Mouse (Mus musculus) urinary bladder, postnatal 14 days (tissue): Measurements from ENCODE around the gene Lin7b.

ENCODE experiments used
- DNase-seq: peaks from one replicate; pipeline ENCODE4 v3.0.0; 2021; ENCODE audit warnings: low spot score

Lin7b gene

GRCm38 (mm10) chr7:45353041-45353440, 17.3 kb downstream of the Lin7b start:
- DNase-seq = no peak

- DNase-seq = no peak
These were observed 23.5 kb downstream of the Lin7b start for GRCm38 (mm10) chr7:45346905-45347304.

DNA sequence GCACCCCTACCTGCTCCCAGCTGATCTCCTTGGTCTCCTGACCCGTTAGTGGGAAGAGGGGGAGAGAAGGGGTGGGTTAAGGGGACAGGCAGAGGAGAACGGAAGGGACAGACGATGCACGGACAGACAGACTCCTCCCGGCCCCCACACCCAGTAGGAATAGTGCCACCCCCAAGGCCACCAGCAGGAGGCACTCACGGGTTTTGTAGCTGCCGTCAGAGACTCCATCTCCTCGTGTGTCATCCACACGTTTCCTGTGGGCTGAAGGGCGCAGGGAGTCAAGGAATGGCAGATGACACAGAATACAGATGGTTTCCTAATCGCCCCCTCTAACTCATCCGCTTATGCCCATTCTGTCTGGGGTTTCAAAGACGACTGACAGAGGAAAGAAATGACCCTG, 26.8 kb downstream of the Lin7b start:
- DNase-seq = no peak

GRCm38 (mm10) chr7:45342081-45342480, 28.3 kb downstream of the Lin7b start:
- no peak for DNase-seq

- DNase-seq = peak; percentile 86
These were observed 29.1 kb downstream of the Lin7b start for GRCm38 (mm10) chr7:45341303-45341702.

DNA sequence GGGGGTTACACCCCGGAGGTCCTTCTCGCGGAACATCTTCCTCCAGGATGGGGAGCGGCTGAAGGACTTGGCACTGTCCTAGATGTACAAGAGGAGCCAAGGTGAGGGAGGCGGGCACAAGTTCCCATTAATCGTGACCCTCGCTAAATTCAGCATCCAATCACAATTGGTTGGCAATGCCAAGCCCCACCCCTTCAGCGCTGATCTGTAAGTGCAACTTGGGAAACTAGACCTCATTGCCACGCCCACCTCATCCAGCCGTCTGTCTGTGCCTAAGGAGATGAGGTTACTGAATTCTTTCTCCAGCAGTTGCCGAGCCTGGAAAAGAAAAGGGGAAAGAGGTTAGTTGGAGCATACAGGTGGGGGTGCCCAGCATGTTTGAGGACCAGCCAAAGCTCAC, 29.7 kb downstream of the Lin7b start:
- DNase-seq = peak; percentile 71

- no peak for DNase-seq
These were observed 30.3 kb downstream of the Lin7b start for GRCm38 (mm10) chr7:45340066-45340442.

GRCm38 (mm10) chr7:45339410-45340065, 30.8 kb downstream of the Lin7b start:
- peak; percentile 78 for DNase-seq

DNA sequence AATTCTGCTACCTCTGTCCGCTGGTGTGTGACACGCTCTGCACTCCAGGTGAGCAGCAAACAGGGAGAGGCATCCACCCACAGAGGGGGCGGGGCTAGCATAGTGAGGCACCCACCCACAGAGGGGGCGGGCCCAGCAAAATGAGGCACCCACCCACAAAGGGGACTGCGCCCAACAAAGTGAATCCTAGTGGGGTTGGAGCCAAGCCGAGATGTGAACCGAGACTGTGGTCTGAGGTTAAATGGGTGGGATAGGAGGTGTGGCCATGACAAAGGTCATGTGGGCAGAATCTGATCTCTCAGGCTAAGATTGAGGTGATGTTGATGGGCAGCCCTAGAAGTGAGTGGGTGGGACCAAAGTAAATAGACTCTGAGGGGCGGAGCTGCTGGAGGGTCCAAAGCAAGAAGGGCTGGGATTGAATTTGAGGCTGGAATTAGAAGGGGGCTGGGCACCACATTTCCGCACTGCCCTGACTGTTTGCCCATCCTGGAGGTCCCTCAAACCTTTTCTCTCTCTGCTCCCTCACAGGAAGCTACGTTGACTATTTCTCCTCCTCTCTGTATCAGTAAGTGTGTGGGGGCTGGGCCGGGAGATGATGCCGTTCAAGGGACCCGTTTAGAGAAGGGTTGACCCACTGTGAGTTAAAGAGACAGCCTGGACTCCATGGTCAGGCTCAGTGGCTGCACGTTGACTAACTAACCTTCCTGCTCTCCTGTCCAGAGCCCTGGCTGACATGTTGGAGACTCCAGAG, 32.0 kb downstream of the Lin7b start:
- DNase-seq = peak; percentile 73

GRCm38 (mm10) chr7:45337469-45337868, 32.9 kb downstream of the Lin7b start:
- DNase-seq = no peak

- no peak for DNase-seq
These were observed 34.1 kb downstream of the Lin7b start for GRCm38 (mm10) chr7:45336319-45336718.

GRCm38 (mm10) chr7:45335056-45335455, 35.3 kb downstream of the Lin7b start, which contains the start of gene Hrc:
Gene Hrc (plus strand): TSS chr7:45335290.
- DNase-seq = no peak

- no peak for DNase-seq
These were observed 35.8 kb downstream of the Lin7b start for GRCm38 (mm10) chr7:45334605-45335004.

DNA sequence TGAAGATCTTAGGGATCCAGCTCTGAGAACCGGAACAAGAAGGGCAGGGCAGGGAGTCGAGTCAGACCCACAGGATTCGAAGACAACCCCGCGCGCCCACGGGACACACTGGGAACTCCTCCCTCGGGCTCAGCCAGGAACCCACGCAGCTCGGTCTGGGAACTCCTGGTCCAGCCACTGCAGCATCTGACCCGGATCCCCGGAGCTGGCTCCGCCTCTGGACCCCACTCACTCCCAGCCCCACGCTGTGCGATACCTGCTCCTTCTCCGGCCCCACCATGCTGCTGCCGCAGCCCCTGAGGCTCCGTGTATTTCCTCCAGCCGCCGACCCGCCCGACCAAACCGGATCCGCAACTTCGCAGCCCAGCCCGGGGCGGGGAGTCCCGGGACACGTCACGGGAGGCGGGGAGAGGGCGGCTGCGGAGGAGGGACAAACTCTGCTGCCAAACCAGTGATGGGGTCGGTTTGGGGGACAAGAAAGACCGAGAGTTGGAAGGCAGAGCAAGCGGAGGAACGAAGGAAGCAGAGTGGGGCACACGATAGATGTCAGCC, 36.9 kb downstream of the Lin7b start, which contains the start of gene Trpm4:
Gene Trpm4 (minus strand): TSS at position 350 of the 552 bp plus-strand sequence.
- peak; percentile 95 for DNase-seq

GRCm38 (mm10) chr7:45332685-45333425, 37.5 kb downstream of the Lin7b start:
- peak; percentile 61 for DNase-seq

DNA sequence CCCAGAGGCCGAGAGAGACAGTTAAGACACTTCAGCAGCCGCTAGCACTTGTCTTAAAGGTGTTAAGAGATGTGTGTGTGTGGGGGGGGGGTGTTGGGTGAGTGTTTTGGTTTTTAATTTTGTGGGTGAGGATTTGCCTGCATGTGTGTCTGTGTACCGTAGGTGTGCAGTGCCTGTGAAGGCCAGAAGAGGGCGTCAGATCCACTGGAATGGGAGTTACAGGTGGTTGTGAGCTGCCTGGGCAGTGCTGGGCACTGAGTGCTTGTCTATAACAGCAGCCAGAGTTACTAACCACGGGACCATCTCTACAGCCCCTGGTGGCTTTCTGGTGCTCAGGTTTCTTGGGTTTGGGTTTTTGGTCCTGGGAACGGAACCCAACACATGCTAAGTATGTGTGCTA, 38.9 kb downstream of the Lin7b start:
- DNase-seq = no peak

- DNase-seq = no peak
These were observed 41.4 kb downstream of the Lin7b start for GRCm38 (mm10) chr7:45328841-45329475.

- no peak for DNase-seq
These were observed 44.6 kb downstream of the Lin7b start for GRCm38 (mm10) chr7:45325800-45326199.

DNA sequence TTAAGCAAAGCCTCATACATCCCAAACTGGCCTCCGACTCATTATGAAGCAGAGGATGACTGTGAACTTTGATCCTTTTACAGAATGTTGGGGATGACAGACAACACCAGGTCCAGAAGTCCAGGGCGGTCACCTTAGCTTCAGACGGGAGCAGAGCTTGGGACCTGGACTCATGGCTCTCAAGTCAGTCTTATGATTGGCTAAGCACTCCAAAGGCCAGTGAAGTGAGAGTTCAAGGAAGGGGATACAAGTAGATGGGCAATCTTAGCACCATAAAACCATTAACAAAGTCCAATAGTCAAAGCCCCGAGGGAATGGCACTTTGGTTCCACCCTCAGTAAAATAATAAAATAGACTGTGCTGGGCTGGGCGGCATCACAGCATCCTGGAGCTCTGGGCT, 47.3 kb downstream of the Lin7b start:
- DNase-seq = no peak

DNA sequence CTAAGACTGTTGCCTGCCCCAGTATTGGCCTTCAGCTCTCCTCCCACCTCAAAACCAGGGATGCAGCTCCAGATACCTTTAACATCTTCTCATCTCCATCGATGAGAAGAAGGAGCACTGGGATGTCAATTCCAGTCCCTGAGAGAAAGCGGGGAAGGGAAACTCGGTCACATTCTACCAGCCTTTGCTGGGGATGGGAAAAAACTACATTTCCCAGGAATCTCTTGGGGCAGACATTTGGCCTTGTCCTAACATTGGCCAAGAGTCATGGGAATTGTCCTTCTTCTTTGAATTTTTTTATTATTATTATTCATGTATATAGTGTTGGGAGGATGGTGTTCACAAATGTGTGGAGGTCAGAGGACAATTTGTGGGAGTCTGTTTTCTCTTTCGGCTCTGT, 48.1 kb downstream of the Lin7b start:
- no peak for DNase-seq
